Mouse (Mus musculus): ENCODE results near the gene Ly6g5b.

Gene Ly6g5b

GRCm38 (mm10) chr17:35077285-35077684 is 37.9 kb downstream of the Ly6g5b start:
- DNase-seq = peak in 1 of 2 experiments; percentile 29

DNA sequence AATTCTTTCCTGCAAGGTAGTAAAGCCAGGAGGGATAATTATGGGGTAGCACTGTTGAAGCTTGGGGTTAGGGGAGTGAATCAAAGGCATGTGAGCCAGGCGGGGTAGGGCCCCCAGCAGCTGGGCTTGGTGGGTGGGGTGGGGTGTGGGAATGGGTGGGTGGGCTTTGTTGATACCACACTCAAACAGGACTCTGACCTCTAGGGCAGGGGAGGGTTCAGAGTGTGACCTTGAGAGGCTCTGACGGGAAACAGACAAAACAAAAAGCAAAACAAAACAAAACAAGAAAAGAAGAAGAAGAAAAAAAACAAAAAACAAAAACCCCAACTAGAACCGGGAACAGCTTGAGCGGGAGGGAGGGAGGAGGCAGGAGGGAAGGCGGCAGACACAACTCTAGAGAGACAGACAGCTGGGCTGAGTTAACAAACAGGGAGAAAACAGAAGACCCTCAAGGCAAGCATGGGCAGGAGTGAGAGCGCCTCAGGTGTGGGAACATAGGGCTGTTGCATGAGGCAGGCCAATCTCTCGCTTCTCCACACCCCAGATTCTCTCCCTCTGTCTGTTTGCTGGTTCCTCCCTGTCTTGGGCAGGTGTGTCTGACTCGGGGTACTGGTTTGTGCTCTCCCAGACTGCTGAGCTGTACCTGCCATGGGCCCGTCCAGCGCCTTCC is 38.6 kb downstream of the Ly6g5b start, which contains the start of gene Ly6g6e:
Gene Ly6g6e (plus strand): TSS at position 396 of the 670 bp plus-strand sequence.
- DNase-seq = no peak

- peak; percentile 84 to 88 for DNase-seq
Observed at GRCm38 (mm10) chr17:35074097-35074496, 41.1 kb downstream of the Ly6g5b start.

GRCm38 (mm10) chr17:35071454-35071853 is 43.8 kb downstream of the Ly6g5b start:
- DNase-seq = peak in 1 of 2 experiments; percentile 42

GRCm38 (mm10) chr17:35070556-35071229 is 44.5 kb downstream of the Ly6g5b start:
- peak; percentile 84 to 95 for DNase-seq

GRCm38 (mm10) chr17:35068213-35068914 is 46.9 kb downstream of the Ly6g5b start:
- DNase-seq = peak; percentile 38 to 48

DNA sequence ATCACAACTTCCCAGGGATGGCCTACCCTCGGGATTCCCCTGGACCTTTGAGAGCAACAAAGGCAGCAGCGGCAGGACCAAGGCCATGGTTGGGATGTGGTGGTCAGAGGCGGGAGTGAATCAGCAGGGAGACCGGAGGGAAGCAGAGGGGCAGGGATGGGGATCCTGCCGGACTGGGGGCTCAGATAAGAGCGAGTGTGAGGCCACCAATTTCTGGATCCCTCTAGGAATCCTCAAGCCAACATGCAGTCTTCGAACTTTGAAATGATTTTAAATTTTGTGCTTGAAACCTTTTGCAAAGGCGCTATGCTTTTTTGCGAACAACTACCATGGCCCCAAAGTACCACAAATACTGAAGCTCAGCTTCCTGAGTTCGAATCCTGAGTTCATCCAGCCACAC is 49.1 kb downstream of the Ly6g5b start, which contains the start of gene Mpig6b:
Gene Mpig6b (minus strand): TSS at position 101 of the 400 bp plus-strand sequence.
- DNase-seq = no peak

GRCm38 (mm10) chr17:35064951-35065947 is 50.0 kb downstream of the Ly6g5b start, which contains the start of gene Ly6g6c:
Ly6g6c (plus strand) TSS chr17:35065388.
- DNase-seq = peak; percentile 70 to 77

- DNase-seq = peak; percentile 67 to 69
Observed at GRCm38 (mm10) chr17:35064378-35064877, 50.8 kb downstream of the Ly6g5b start.

Measured in cerebellum, adult 18-20 months (tissue).